Mouse (Mus musculus): ENCODE data around the gene Ctsj. TPM values are rescaled to one million over a fixed set of nuclear protein-coding genes. Genes with fewer than 3 reads are reported as not detected.

Gene Ctsj
- 0.05 and 0.20 TPM in 2 replicates for polyA plus RNA-seq (2012; rRNA removed)

GRCm38 (mm10) chr13:61005859-61006258 is at the start of gene Ctsj:
Gene Ctsj, minus strand, starts transcription at chr13:61005959.

GRCm38 (mm10) chr13:61040531-61040930 is 34.8 kb upstream of the Ctsj start, which contains the start of gene Ctsq:
Gene Ctsq, minus strand, starts transcription at chr13:61040631.

Other genes with a start within 250 kb of the Ctsj start
- gene BC051665, start 219.6 kb downstream of the Ctsj start, polyA plus RNA-seq (2012; rRNA removed), result not detected in 2 replicates
- not detected in 2 replicates for gene Ctsll3, start 203.1 kb downstream of the Ctsj start, polyA plus RNA-seq (2012; rRNA removed)
- gene 4930486L24Rik, start 141.5 kb downstream of the Ctsj start, polyA plus RNA-seq (2012; rRNA removed), result 0.15 TPM in 2 replicates
- 0.05 TPM in 1 of 2 replicates, not detected in the other for gene Gm49392, start 109.1 kb downstream of the Ctsj start, polyA plus RNA-seq (2012; rRNA removed)
- 5.5 TPM in 2 replicates for gene Ctla2b, start 108.5 kb downstream of the Ctsj start, polyA plus RNA-seq (2012; rRNA removed)
- gene Tpbpb, start 101.1 kb downstream of the Ctsj start, polyA plus RNA-seq (2012; rRNA removed), result 0.37 and 2.0 TPM in 2 replicates
- gene Gm49393, start 70.4 kb downstream of the Ctsj start, polyA plus RNA-seq (2012; rRNA removed), result not detected in 2 replicates
- 5.8 and 6.1 TPM in 2 replicates for gene Gm49391, start 69.4 kb downstream of the Ctsj start, polyA plus RNA-seq (2012; rRNA removed)
- gene Ctla2a, start 69.3 kb downstream of the Ctsj start, polyA plus RNA-seq (2012; rRNA removed), result 16.9 and 18.1 TPM in 2 replicates
- gene Tpbpa, start 64.0 kb downstream of the Ctsj start, polyA plus RNA-seq (2012; rRNA removed), result 0.69 and 2.2 TPM in 2 replicates
- gene Ctsq, start 34.7 kb upstream of the Ctsj start, polyA plus RNA-seq (2012; rRNA removed), result 0.03 and 0.15 TPM in 2 replicates
- not detected in 2 replicates for gene Ctsr, start 158.3 kb upstream of the Ctsj start, polyA plus RNA-seq (2012; rRNA removed)
- not detected in 2 replicates for gene Cts6, start 197.5 kb upstream of the Ctsj start, polyA plus RNA-seq (2012; rRNA removed)
- not detected in 2 replicates for gene Cts8, start 249.4 kb upstream of the Ctsj start, polyA plus RNA-seq (2012; rRNA removed)